Mouse (Mus musculus): ENCODE data around the gene Foxn3.

- TF ChIP-seq CTCF (IDR thresholded peaks at IDR 0.05) (no peak), EP300 (IDR thresholded peaks at IDR 0.05) (no peak)
Measured at GRCm38 (mm10) chr12:99419396-99419760, 144.0 kb downstream of the Foxn3 start.
